ENCODE assay signal across 8 mouse cellular contexts in the genomic region with DNA sequence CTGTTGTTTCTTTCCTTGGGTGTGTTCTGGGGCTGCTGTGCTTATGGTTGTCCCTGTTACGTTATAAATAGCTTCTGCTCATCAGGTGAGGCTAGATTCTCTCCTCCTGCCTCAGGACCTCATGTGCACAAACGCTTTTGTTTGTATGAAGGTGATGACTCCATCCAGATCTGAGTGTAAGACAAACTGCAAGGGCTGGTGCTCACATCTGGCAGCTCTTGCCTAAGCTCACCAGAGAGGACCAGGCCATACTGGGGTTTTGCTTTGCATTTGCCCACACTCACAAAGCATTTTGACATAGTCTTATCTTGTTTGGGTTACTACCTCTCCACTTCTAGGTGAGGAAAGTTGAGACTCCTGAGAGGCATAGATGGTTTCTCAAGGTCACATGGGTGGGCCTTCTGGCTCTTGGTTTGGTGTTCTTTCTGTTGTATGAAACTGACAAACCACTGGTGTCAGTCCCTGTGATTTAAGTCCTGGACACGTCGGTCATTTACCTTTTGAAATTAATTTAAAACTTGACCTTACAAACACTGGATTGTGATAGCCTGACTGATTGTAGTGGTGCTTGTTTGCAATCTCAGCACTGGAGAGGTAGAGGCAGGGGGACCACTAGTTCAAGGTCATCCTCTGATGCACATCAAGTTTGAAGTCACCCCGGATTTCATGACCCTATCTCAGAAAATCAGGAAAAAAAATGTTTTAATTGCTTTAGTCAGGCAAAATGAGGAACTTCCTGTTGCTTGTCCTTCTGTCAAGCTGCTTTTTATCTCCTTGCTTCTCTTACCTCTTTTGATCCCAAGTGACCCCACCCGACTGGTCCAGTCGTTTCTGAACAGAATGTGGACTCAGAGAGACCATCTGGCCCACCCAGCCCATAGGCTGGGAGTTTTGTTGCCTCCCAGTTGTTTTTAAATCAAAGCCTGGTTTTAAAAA. TPM values are rescaled to one million over a fixed set of nuclear protein-coding genes. Genes with fewer than 3 reads are reported as not detected.
DNase-seq lines count a peak whose midpoint lies in the region; ATAC-seq lines count a peak whose summit lies in the region.

No protein-coding gene starts in this region.

- peak overlapping the region; percentile 95 for H3K4me3 ChIP-seq in megakaryocyte, embryonic 14.5 days (replicated peaks)
- H3K4me3 ChIP-seq in liver, embryonic 12.5 days, result no peak overlapping the region

- no peak overlapping the region for H3K9ac ChIP-seq in liver, embryonic 12.5 days

- peak; percentile 92 for DNase-seq in heart, adult 11 months
- DNase-seq in heart, adult 9 months (ENCODE audit: low spot score in 2 of 2), result no peak
- no peak for DNase-seq in gastrocnemius, postnatal 36 days
- DNase-seq in spleen, adult 18-20 months, result no peak

- no peak overlapping the region for H3K27ac ChIP-seq in liver, embryonic 12.5 days

- ATAC-seq in megakaryocyte, adult 5-6 weeks (ENCODE audit: poor library complexity, severe bottlenecking), result no peak
- ATAC-seq in liver, embryonic 12.5 days, result no peak
- ATAC-seq in granulocyte monocyte progenitor cell, adult 5-6 weeks (replicated peaks; ENCODE audit: poor library complexity, severe bottlenecking), result no peak

- H3K4me2 ChIP-seq in liver, embryonic 12.5 days, result peak overlapping the region; percentile 99

- peaks cover 66% of the 10 kb centered on the region for H3K4me1 ChIP-seq in megakaryocyte, embryonic 14.5 days
- H3K4me1 ChIP-seq in liver, embryonic 12.5 days, result peaks cover 47% of the 10 kb centered on the region

- no peaks in the 10 kb centered on the region for H3K9me3 ChIP-seq in megakaryocyte, embryonic 14.5 days
- H3K9me3 ChIP-seq in liver, embryonic 12.5 days (replicated peaks), result no peaks in the 10 kb centered on the region

- no peaks in the 10 kb centered on the region for H3K27me3 ChIP-seq in megakaryocyte, embryonic 14.5 days (replicated peaks)
- H3K27me3 ChIP-seq in liver, embryonic 12.5 days (replicated peaks), result no peaks in the 10 kb centered on the region

- intact Hi-C loops in gastrocnemius, postnatal 36 days (cut with DNase I), result no loop called here

- H3K36me3 ChIP-seq in megakaryocyte, embryonic 14.5 days (replicated peaks; ENCODE audit: low read length), result peaks cover 33% of the 10 kb centered on the region
- peaks cover 16% of the 10 kb centered on the region; the same call in 1 of the 2 replicates for H3K36me3 ChIP-seq in liver, embryonic 12.5 days

- 52% methylated on average over 7 of the region's 7 CpGs for WGBS in liver, embryonic 12.5 days (ENCODE audit: insufficient replicate concordance)

RNA-seq across cellular contexts. Expression of gene Tef, which starts 10.7 kb away (rescaled TPM):
- 6.1 and 10.8 TPM in 2 replicates for polyA plus RNA-seq in megakaryocyte, embryonic 14.5 days (2012; ENCODE audit: insufficient read depth, low replicate concordance)
- total RNA-seq in megakaryocyte, adult 5-6 weeks (2015), result 3.1 and 3.3 TPM in 2 replicates
- 6.5 and 8.6 TPM in 2 replicates for total RNA-seq in megakaryocyte, adult 5-6 weeks (2017)
- polyA plus RNA-seq in liver, embryonic 12.5 days (2016; fragmentation: Nextera tagmentation; extraction: Ambion mirVana), result 8.4 and 9.5 TPM in 2 replicates
- total RNA-seq in granulocyte monocyte progenitor cell, adult 5-6 weeks (2014; fragmentation: Nextera tagmentation), result 6.6 and 9.4 TPM in 2 replicates
- total RNA-seq in granulocyte monocyte progenitor cell, adult 5-6 weeks (2017), result 6.9 and 10.1 TPM in 2 replicates
- total RNA-seq in gastrocnemius, postnatal 36 days (2021), result 100 to 1,000 TPM; 167 to 181 TPM

RNA-seq across cellular contexts. Expression of gene Tob2, which starts 45.6 kb away (rescaled TPM):
- polyA plus RNA-seq in megakaryocyte, embryonic 14.5 days (2012; ENCODE audit: insufficient read depth, low replicate concordance), result 16.1 and 26.6 TPM in 2 replicates
- 36.1 and 38.2 TPM in 2 replicates for total RNA-seq in megakaryocyte, adult 5-6 weeks (2015)
- 20.3 and 23.8 TPM in 2 replicates for total RNA-seq in megakaryocyte, adult 5-6 weeks (2017)
- polyA plus RNA-seq in liver, embryonic 12.5 days (2016; fragmentation: Nextera tagmentation; extraction: Ambion mirVana), result 12.8 and 14.5 TPM in 2 replicates
- 35.0 and 39.6 TPM in 2 replicates for total RNA-seq in granulocyte monocyte progenitor cell, adult 5-6 weeks (2014; fragmentation: Nextera tagmentation)
- 14.7 and 19.3 TPM in 2 replicates for total RNA-seq in granulocyte monocyte progenitor cell, adult 5-6 weeks (2017)
- total RNA-seq in gastrocnemius, postnatal 36 days (2021), result 100 to 1,000 TPM in 1 of 2 experiments, 10 to 100 TPM in 1; 90.3 to 144 TPM

RNA-seq across cellular contexts. Expression of gene Phf5a, which starts 58.7 kb away (rescaled TPM):
- 4.8 and 12.6 TPM in 2 replicates for polyA plus RNA-seq in megakaryocyte, embryonic 14.5 days (2012; ENCODE audit: insufficient read depth, low replicate concordance)
- total RNA-seq in megakaryocyte, adult 5-6 weeks (2015), result 65.3 and 85.6 TPM in 2 replicates
- 30.1 and 34.0 TPM in 2 replicates for total RNA-seq in megakaryocyte, adult 5-6 weeks (2017)
- 140 and 145 TPM in 2 replicates for polyA plus RNA-seq in liver, embryonic 12.5 days (2016; fragmentation: Nextera tagmentation; extraction: Ambion mirVana)
- total RNA-seq in granulocyte monocyte progenitor cell, adult 5-6 weeks (2014; fragmentation: Nextera tagmentation), result 101 and 107 TPM in 2 replicates
- 79.2 and 148 TPM in 2 replicates for total RNA-seq in granulocyte monocyte progenitor cell, adult 5-6 weeks (2017)
- 10 to 100 TPM; 38.1 to 39.4 TPM for total RNA-seq in gastrocnemius, postnatal 36 days (2021)

RNA-seq across cellular contexts. Expression of gene Aco2, which starts 59.1 kb away (rescaled TPM):
- 36.5 and 110 TPM in 2 replicates for polyA plus RNA-seq in megakaryocyte, embryonic 14.5 days (2012; ENCODE audit: insufficient read depth, low replicate concordance)
- total RNA-seq in megakaryocyte, adult 5-6 weeks (2015), result 47.0 and 58.7 TPM in 2 replicates
- total RNA-seq in megakaryocyte, adult 5-6 weeks (2017), result 82.3 and 89.4 TPM in 2 replicates
- 131 and 132 TPM in 2 replicates for polyA plus RNA-seq in liver, embryonic 12.5 days (2016; fragmentation: Nextera tagmentation; extraction: Ambion mirVana)
- 123 and 126 TPM in 2 replicates for total RNA-seq in granulocyte monocyte progenitor cell, adult 5-6 weeks (2014; fragmentation: Nextera tagmentation)
- 156 and 180 TPM in 2 replicates for total RNA-seq in granulocyte monocyte progenitor cell, adult 5-6 weeks (2017)
- 1,000 to 10,000 TPM; 1,185 to 1,290 TPM for total RNA-seq in gastrocnemius, postnatal 36 days (2021)

Comparison
In these comparisons a context has a peak if more than half of its experiments do, and no peak if none do; other contexts are left out.
1. RNA of gene Tef, which starts 10.7 kb away (total RNA-seq): 167 to 181 TPM in gastrocnemius, postnatal 36 days; 6.6 to 10.1 TPM in granulocyte monocyte progenitor cell, adult 5-6 weeks and 3.1 to 8.6 TPM in megakaryocyte, adult 5-6 weeks; every median in the first group is over 10 times any median in the second.